Mouse (Mus musculus) embryonic facial prominence, embryonic 11.5 days (tissue): Measurements from ENCODE around the gene Defa30. TPM values are rescaled to one million over a fixed set of nuclear protein-coding genes. Genes with fewer than 3 reads are reported as not detected.
"Not testable (repeated sequence)": the region's sequence is repeated elsewhere in the genome, so short reads cannot be mapped to it uniquely, and the experiment has no call there.

Experiments used
- ATAC-seq: fragments of 200-750 bp; cut with Nextera tagmentation; replicated peaks from 2 replicates; pipeline ENCODE4 v1.8.0; 2017; ENCODE audit warnings: low read depth; ENCODE audit not compliant: insufficient number of reproducible peaks, low FRiP score, low TSS enrichment
- DNase-seq: peaks from one replicate; pipeline ENCODE4 v3.0.0-alpha.2; 2015; ENCODE audit warnings: low spot score
- H3K27ac ChIP-seq: fragments of 300-500 bp; sonication (generic); replicated peaks from 2 replicates; pipeline ENCODE4 v1.5.1; 2014; ENCODE audit warnings: mild to moderate bottlenecking, low read depth, low read length, control low read depth
- H3K27me3 ChIP-seq: fragments of 300-500 bp; sonication (generic); 2 replicates; pipeline ENCODE4 v1.6.1; 2014; ENCODE audit warnings: mild to moderate bottlenecking, low read length, moderate library complexity, mixed read lengths; ENCODE audit not compliant: control insufficient read depth, insufficient read depth
- H3K36me3 ChIP-seq: fragments of 300-500 bp; sonication (generic); replicated peaks from 2 replicates; pipeline ENCODE4 v1.6.1; 2014; ENCODE audit warnings: low read depth, mild to moderate bottlenecking, low read length, moderate library complexity, mixed read lengths; ENCODE audit not compliant: control insufficient read depth, insufficient read depth
- H3K4me1 ChIP-seq: fragments of 300-500 bp; sonication (generic); 2 replicates; pipeline ENCODE4 v1.6.1; 2014; ENCODE audit warnings: low read length, mixed read lengths; ENCODE audit not compliant: control insufficient read depth, insufficient read depth
- H3K4me2 ChIP-seq: fragments of 300-500 bp; sonication (generic); 2 replicates; pipeline ENCODE4 v1.6.1; 2014; ENCODE audit warnings: low read depth, mild to moderate bottlenecking, control low read depth, low read length, moderate library complexity
- H3K4me3 ChIP-seq: fragments of 300-500 bp; sonication (generic); 2 replicates; pipeline ENCODE4 v1.5.1; 2014; ENCODE audit warnings: low read depth, low read length, control low read depth
- H3K9ac ChIP-seq: fragments of 300-500 bp; sonication (generic); replicated peaks from 2 replicates; pipeline ENCODE4 v1.6.1; 2014; ENCODE audit warnings: mild to moderate bottlenecking, control low read depth, low read length
- H3K9me3 ChIP-seq: fragments of 300-500 bp; sonication (generic); replicated peaks from 2 replicates; pipeline ENCODE4 v1.6.1; 2016; ENCODE audit warnings: mild to moderate bottlenecking, low read length, inconsistent platforms, mixed read lengths; ENCODE audit not compliant: control insufficient read depth
- WGBS: fragments of 180-500 bp; shearing (Covaris S2); extraction: QIAGEN DNeasy Blood & Tissue Kit; methylation state at CpG from one replicate; pipeline ENCODE4 v1.1.7; 2014; 5-methylcytosine and 5-hydroxymethylcytosine counted together
- polyA plus RNA-seq: library from polyadenylated mRNA; unstranded; fragments of >200 nt; fragmentation: Nextera tagmentation; extraction: Ambion mirVana; gene quantifications from 2 replicates; pipeline ENCODE4 v1.2.1, GENCODE M21; 2014

Defa30 gene
- not detected in 2 replicates for polyA plus RNA-seq

- not testable (repeated sequence) for DNase-seq, H3K9me3 ChIP-seq, H3K36me3 ChIP-seq, H3K9ac ChIP-seq, H3K27ac ChIP-seq, H3K4me3 ChIP-seq, H3K4me2 ChIP-seq, H3K4me1 ChIP-seq, ATAC-seq, H3K27me3 ChIP-seq
- WGBS = 66% methylated on average over 3 of the region's 3 CpGs
These were observed at the start of gene Defa30 for GRCm38 (mm10) chr8:21134342-21134741. TSS of gene Defa30 (plus strand) at chr8:21134642.

DNA sequence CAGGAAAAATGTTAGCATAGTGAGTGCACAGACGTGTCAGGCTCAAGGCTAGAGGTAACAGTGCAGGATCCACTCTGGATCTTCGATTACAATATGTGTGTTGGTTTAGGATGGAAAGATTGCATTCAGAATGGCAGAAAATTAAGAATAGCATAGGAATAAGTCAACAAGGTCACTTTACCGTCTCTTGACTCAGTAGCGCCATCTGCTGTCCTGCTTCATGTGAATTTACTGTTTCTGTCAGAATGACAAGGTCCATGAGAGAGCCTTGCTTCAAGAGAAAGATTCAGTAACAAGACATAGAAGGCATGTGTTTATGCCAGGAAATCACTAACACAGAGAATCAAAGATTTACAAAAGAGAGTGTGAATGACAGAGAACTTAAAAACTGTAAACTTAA lies 41.3 kb upstream of the Defa30 start:
- H3K27ac ChIP-seq = no peak overlapping the region
- no peaks in the 10 kb centered on the region for H3K27me3 ChIP-seq
- ATAC-seq = no peak
- no peaks in the 10 kb centered on the region for H3K9me3 ChIP-seq
- no peak overlapping the region for H3K4me3 ChIP-seq
- no peak overlapping the region for H3K4me2 ChIP-seq
- H3K4me1 ChIP-seq = no peaks in the 10 kb centered on the region
- H3K36me3 ChIP-seq = no peaks in the 10 kb centered on the region
- no peak for DNase-seq
- H3K9ac ChIP-seq = no peak overlapping the region
- WGBS = 40% methylated on average over 4 of the region's 4 CpGs

GRCm38 (mm10) chr8:21095950-21096349 lies 38.5 kb upstream of the Defa30 start, which contains the start of gene Gm14851:
TSS of gene Gm14851 (minus strand) at chr8:21096050.
- WGBS = no CpG with 5 or more reads among the region's 2 CpGs
- not testable (repeated sequence) for H3K27ac ChIP-seq, ATAC-seq

GRCm38 (mm10) chr8:21161977-21162376 lies 27.5 kb downstream of the Defa30 start, which contains the start of gene Defa22:
TSS of gene Defa22 (plus strand) at chr8:21162277.
- no CpG with 5 or more reads among the region's 1 CpGs for WGBS
- H3K27me3 ChIP-seq, H3K36me3 ChIP-seq: not testable (repeated sequence)

More at GRCm38 (mm10) chr8:21095950-21096349, 38.5 kb upstream of the Defa30 start, which contains the start of gene Gm14851:
- H3K36me3 ChIP-seq, H3K9ac ChIP-seq, H3K4me2 ChIP-seq, H3K27me3 ChIP-seq, DNase-seq, H3K4me1 ChIP-seq, H3K9me3 ChIP-seq, H3K4me3 ChIP-seq: not testable (repeated sequence)

More at GRCm38 (mm10) chr8:21161977-21162376, 27.5 kb downstream of the Defa30 start, which contains the start of gene Defa22:
- not testable (repeated sequence) for H3K9me3 ChIP-seq, H3K4me3 ChIP-seq, DNase-seq, H3K4me1 ChIP-seq, ATAC-seq, H3K4me2 ChIP-seq, H3K27ac ChIP-seq, H3K9ac ChIP-seq

Other genes with a start within 250 kb of the Defa30 start
- not detected in 2 replicates for gene Defb33, start 242.0 kb upstream of the Defa30 start, polyA plus RNA-seq
- gene Gm15056, start 232.0 kb upstream of the Defa30 start, polyA plus RNA-seq = not detected in 2 replicates
- not detected in 2 replicates for gene Gm6040, start 212.6 kb upstream of the Defa30 start, polyA plus RNA-seq
- not detected in 2 replicates for gene AY761185, start 189.9 kb upstream of the Defa30 start, polyA plus RNA-seq
- gene Defa21, start 109.1 kb upstream of the Defa30 start, polyA plus RNA-seq = not detected in 2 replicates
- not detected in 2 replicates for gene Defa23, start 79.6 kb upstream of the Defa30 start, polyA plus RNA-seq
- not detected in 2 replicates for gene Defa35, start 69.6 kb upstream of the Defa30 start, polyA plus RNA-seq
- gene Defa25, start 50.2 kb upstream of the Defa30 start, polyA plus RNA-seq = not detected in 2 replicates
- gene Gm14851, start 38.6 kb upstream of the Defa30 start, polyA plus RNA-seq = not detected in 2 replicates
- not detected in 2 replicates for gene Defa22, start 27.6 kb downstream of the Defa30 start, polyA plus RNA-seq
- not detected in 2 replicates for gene Defa31, start 57.0 kb downstream of the Defa30 start, polyA plus RNA-seq
- gene Gm15293, start 66.9 kb downstream of the Defa30 start, polyA plus RNA-seq = not detected in 2 replicates
- gene Gm15292, start 115.1 kb downstream of the Defa30 start, polyA plus RNA-seq = not detected in 2 replicates
- not detected in 2 replicates for gene Defa27, start 180.9 kb downstream of the Defa30 start, polyA plus RNA-seq
- not detected in 2 replicates for gene Defa29, start 192.4 kb downstream of the Defa30 start, polyA plus RNA-seq
- gene Defa2, start 243.9 kb downstream of the Defa30 start, polyA plus RNA-seq = not detected in 2 replicates